Mouse (Mus musculus) ES-Bruce4 (cell line): Measurements from ENCODE around the gene Rras.

Source experiments
- CTCF ChIP-seq: IDR thresholded peaks from one replicate; pipeline ENCODE4 v1.8.1; 2011; ENCODE audit warnings: low read depth, low read length
- EP300 ChIP-seq: IDR thresholded peaks from 2 replicates; pipeline ENCODE4 v1.6.1; 2011; ENCODE audit warnings: low read depth, low read length; ENCODE audit not compliant: insufficient read depth
- POLR2A ChIP-seq: IDR thresholded peaks from one replicate; pipeline ENCODE4 v1.8.1; 2011; ENCODE audit warnings: low read length; ENCODE audit not compliant: insufficient read depth

GRCm38 (mm10) chr7:44973415-44974130, 44.2 kb upstream of the Rras start:
- TF ChIP-seq CTCF: no peak
- no peak for TF ChIP-seq EP300
- no peak for TF ChIP-seq POLR2A
